Mouse (Mus musculus) myocyte (in vitro differentiated cells): ENCODE data around the gene Atp2a1. TPM values are rescaled to one million over a fixed set of nuclear protein-coding genes. Genes with fewer than 3 reads are reported as not detected.

Source experiments
- H3K27me3 ChIP-seq: one replicate; pipeline ENCODE4 v1.6.1; 2011; ENCODE audit not compliant: control insufficient read depth, insufficient read depth, insufficient read length
- H3K36me3 ChIP-seq: one replicate; pipeline ENCODE4 v1.6.1; 2011; ENCODE audit not compliant: control insufficient read depth, insufficient read depth
- H3K4me2 ChIP-seq: one replicate; pipeline ENCODE4 v1.6.1; 2011; ENCODE audit warnings: low read depth, control low read depth
- H3K4me3 ChIP-seq: one replicate; pipeline ENCODE4 v1.5.1; 2011; ENCODE audit warnings: mild to moderate bottlenecking, control low read depth, moderate library complexity
- H3K79me2 ChIP-seq: one replicate; pipeline ENCODE4 v1.6.1; 2011; ENCODE audit not compliant: control insufficient read depth, insufficient read depth
- H3ac ChIP-seq: one replicate; pipeline ENCODE4 v1.6.1; 2011; ENCODE audit not compliant: control insufficient read depth, insufficient read length
- CEBPB ChIP-seq: IDR thresholded peaks from 2 replicates; pipeline ENCODE4 v1.6.1; 2011; ENCODE audit warnings: mild to moderate bottlenecking, moderate library complexity; ENCODE audit not compliant: poor library complexity, insufficient read depth, severe bottlenecking
- E2F4 ChIP-seq: IDR thresholded peaks from one replicate; pipeline ENCODE4 v1.6.1; 2011; ENCODE audit warnings: mild to moderate bottlenecking, control low read depth, moderate library complexity; ENCODE audit not compliant: insufficient read depth
- MAX ChIP-seq: IDR thresholded peaks from one replicate; pipeline ENCODE4 v1.6.1; 2011; ENCODE audit warnings: low read depth, mild to moderate bottlenecking, control low read depth
- MYOD1 ChIP-seq, 3 experiments: IDR thresholded peaks; one replicate each; pipeline ENCODE4 v1.6.1; 2011; ENCODE audit warnings: control low read depth in 2 of 3, low read depth in 2 of 3, mild to moderate bottlenecking in 2 of 3, moderate library complexity in 1 of 3; ENCODE audit not compliant: insufficient read length in 2 of 3, control insufficient read depth in 1 of 3
- MYOG ChIP-seq, 3 experiments: IDR thresholded peaks; one replicate each; pipeline ENCODE4 v1.6.1; 2011; ENCODE audit warnings: control low read depth in 2 of 3, low read depth in 2 of 3, mild to moderate bottlenecking in 2 of 3; ENCODE audit not compliant: insufficient read length in 2 of 3, control insufficient read depth in 1 of 3, insufficient read depth in 1 of 3
- POLR2A ChIP-seq: IDR thresholded peaks from one replicate; pipeline ENCODE4 v1.6.1; 2011; ENCODE audit warnings: low read depth, mild to moderate bottlenecking, control low read depth, moderate library complexity; ENCODE audit not compliant: insufficient read length
- POLR2AphosphoS2 ChIP-seq: IDR thresholded peaks from one replicate; pipeline ENCODE4 v1.6.1; 2011; ENCODE audit warnings: low read depth, control low read depth; ENCODE audit not compliant: insufficient read length
- REST ChIP-seq: IDR thresholded peaks from one replicate; pipeline ENCODE4 v1.6.1; 2011; ENCODE audit warnings: mild to moderate bottlenecking, control low read depth, moderate library complexity; ENCODE audit not compliant: insufficient read depth, insufficient read length
- SRF ChIP-seq: IDR thresholded peaks from one replicate; pipeline ENCODE4 v1.6.1; 2011; ENCODE audit warnings: low read depth; ENCODE audit not compliant: control insufficient read depth, insufficient read length
- TCF12 ChIP-seq: IDR thresholded peaks from one replicate; pipeline ENCODE4 v1.6.1; 2011; ENCODE audit warnings: mild to moderate bottlenecking, control low read depth; ENCODE audit not compliant: poor library complexity, insufficient read depth, severe bottlenecking
- TCF3 ChIP-seq: IDR thresholded peaks from one replicate; pipeline ENCODE4 v1.6.1; 2011; ENCODE audit warnings: low read depth, control low read depth; ENCODE audit not compliant: insufficient read length
- USF1 ChIP-seq: IDR thresholded peaks from one replicate; pipeline ENCODE4 v1.6.1; 2011; ENCODE audit warnings: low read depth, mild to moderate bottlenecking, control low read depth, moderate library complexity
- polyA plus RNA-seq: library from polyadenylated mRNA; unstranded; fragments of >200 nt; fragmentation: generic; extraction: Trizol; gene quantifications from one replicate; pipeline ENCODE4 v1.2.1, GENCODE M21; 2012; ENCODE audit warnings: missing spikeins

Gene Atp2a1
- polyA plus RNA-seq, 1 experiment, result 1,699 TPM

- Histone ChIP-seq H3K79me2 (peaks cover 40% of the 10 kb centered on the region), H3K4me3 (peak overlapping the region; percentile 62), H3ac (peak overlapping the region; percentile 91), H3K4me2 (no peak overlapping the region), H3K36me3 (peaks cover 30% of the 10 kb centered on the region), H3K27me3 (no peaks in the 10 kb centered on the region)
- TF ChIP-seq SRF, result no peak
- no peak for TF ChIP-seq POLR2A
- TF ChIP-seq POLR2AphosphoS2, result no peak
- TF ChIP-seq TCF12, result no peak
- TF ChIP-seq MYOD1 (IDR thresholded peaks at IDR 0.05; ENCODE audit: control insufficient read depth in 1 of 3, insufficient read length in 2 of 3, low read depth in 2 of 3), result no peak
- no peak for TF ChIP-seq USF1
- TF ChIP-seq CEBPB, result no peak
- TF ChIP-seq MYOG (IDR thresholded peaks at IDR 0.05; ENCODE audit: control insufficient read depth in 1 of 3, insufficient read depth in 1 of 3, insufficient read length in 2 of 3, low read depth in 2 of 3), result no peak
- no peak for TF ChIP-seq MAX
- no peak for TF ChIP-seq TCF3
- no peak for TF ChIP-seq E2F4
- no peak for TF ChIP-seq REST
Measured at GRCm38 (mm10) chr7:126502751-126503150, 39.8 kb upstream of the Atp2a1 start.

GRCm38 (mm10) chr7:126502023-126502741 lies 39.3 kb upstream of the Atp2a1 start:
- Histone ChIP-seq H3K79me2 (peaks cover 46% of the 10 kb centered on the region), H3K4me2 (no peak overlapping the region), H3ac (peak overlapping the region; percentile 91), H3K4me3 (peak overlapping the region; percentile 62), H3K27me3 (no peaks in the 10 kb centered on the region), H3K36me3 (peaks cover 36% of the 10 kb centered on the region)
- TF ChIP-seq POLR2AphosphoS2 (peak; percentile 78), REST (no peak), TCF12 (no peak), SRF (no peak), POLR2A (peak; percentile 58), MAX (no peak), E2F4 (peak; percentile 42), TCF3 (no peak), MYOG (IDR thresholded peaks at IDR 0.05; ENCODE audit: control insufficient read depth in 1 of 3, insufficient read depth in 1 of 3, insufficient read length in 2 of 3, low read depth in 2 of 3) (no peak), USF1 (no peak), MYOD1 (IDR thresholded peaks at IDR 0.05; ENCODE audit: control insufficient read depth in 1 of 3, insufficient read length in 2 of 3, low read depth in 2 of 3) (no peak), CEBPB (no peak)

- Histone ChIP-seq H3K4me3 (peak overlapping the region; percentile 62), H3K4me2 (peak overlapping the region; percentile 93), H3K27me3 (no peaks in the 10 kb centered on the region), H3ac (peak overlapping the region; percentile 91), H3K36me3 (peaks cover 41% of the 10 kb centered on the region), H3K79me2 (peaks cover 48% of the 10 kb centered on the region)
- TF ChIP-seq REST, result no peak
- no peak for TF ChIP-seq MYOG (IDR thresholded peaks at IDR 0.05; ENCODE audit: control insufficient read depth in 1 of 3, insufficient read depth in 1 of 3, insufficient read length in 2 of 3, low read depth in 2 of 3)
- no peak for TF ChIP-seq POLR2AphosphoS2
- no peak for TF ChIP-seq MAX
- no peak for TF ChIP-seq CEBPB
- TF ChIP-seq USF1, result no peak
- no peak for TF ChIP-seq TCF3
- no peak for TF ChIP-seq POLR2A
- no peak for TF ChIP-seq TCF12
- TF ChIP-seq SRF, result no peak
- no peak for TF ChIP-seq E2F4
- no peak for TF ChIP-seq MYOD1 (IDR thresholded peaks at IDR 0.05; ENCODE audit: control insufficient read depth in 1 of 3, insufficient read length in 2 of 3, low read depth in 2 of 3)
Measured at GRCm38 (mm10) chr7:126501684-126502022, 38.7 kb upstream of the Atp2a1 start.

- H3K4me2 ChIP-seq, result peak overlapping the region; percentile 93
- no peaks in the 10 kb centered on the region for H3K27me3 ChIP-seq
- no peak overlapping the region for H3K4me3 ChIP-seq
- peaks cover 48% of the 10 kb centered on the region for H3K79me2 ChIP-seq
- no peak overlapping the region for H3ac ChIP-seq
- TF ChIP-seq TCF3 (no peak), SRF (no peak), POLR2A (no peak), MYOD1 (IDR thresholded peaks at IDR 0.05; ENCODE audit: control insufficient read depth in 1 of 3, insufficient read length in 2 of 3, low read depth in 2 of 3) (no peak), REST (no peak), CEBPB (no peak), E2F4 (no peak), MYOG (IDR thresholded peaks at IDR 0.05; ENCODE audit: control insufficient read depth in 1 of 3, insufficient read depth in 1 of 3, insufficient read length in 2 of 3, low read depth in 2 of 3) (no peak), USF1 (no peak), POLR2AphosphoS2 (no peak), TCF12 (no peak), MAX (no peak)
- H3K36me3 ChIP-seq, result peaks cover 63% of the 10 kb centered on the region
Measured at GRCm38 (mm10) chr7:126499416-126499815, 36.5 kb upstream of the Atp2a1 start.
